Mouse (Mus musculus) monocyte, adult 5-6 weeks (primary cell): ENCODE data around the gene Olfr382. TPM values are rescaled to one million over a fixed set of nuclear protein-coding genes. Genes with fewer than 3 reads are reported as not detected.
"Not testable (repeated sequence)": the region's sequence is repeated elsewhere in the genome, so short reads cannot be mapped to it uniquely, and the experiment has no call there.

Source experiments
- ATAC-seq: fragments of 153-309, 156-312 bp; replicated peaks from 2 replicates; pipeline ENCODE4 v1.8.0; 2017; ENCODE audit warnings: mild to moderate bottlenecking; ENCODE audit not compliant: low TSS enrichment, insufficient number of reproducible peaks, severe bottlenecking, poor library complexity, low FRiP score
- total RNA-seq: library from RNA; stranded (forward); fragments of 200-1000, 200-491, 200-594 nt; gene quantifications from 3 replicates; pipeline ENCODE4 v1.2.3, GENCODE M21; 2017

Olfr382 gene
- not detected in 3 replicates for total RNA-seq

DNA sequence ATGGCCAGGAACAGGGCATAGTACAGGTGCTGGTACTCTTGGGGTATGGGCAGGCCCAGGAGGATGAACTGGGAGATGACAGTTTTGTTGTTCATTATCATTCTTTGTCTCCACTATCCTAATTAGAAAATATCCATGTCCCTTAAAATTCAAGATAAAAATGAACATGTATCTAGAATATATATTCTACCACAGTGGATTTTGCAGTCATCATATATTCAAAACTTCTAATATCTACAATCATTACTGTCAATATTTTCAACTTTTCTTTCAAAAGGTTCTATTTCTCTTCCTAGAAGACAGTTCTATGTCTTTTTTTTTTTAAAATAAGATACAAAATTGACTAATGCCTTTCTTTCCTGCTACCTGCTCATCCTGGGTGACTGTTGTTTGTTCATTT, at the start of gene Olfr382:
Olfr382 (minus strand) TSS at position 101 of the 400 bp plus-strand sequence.
- ATAC-seq: no peak

DNA sequence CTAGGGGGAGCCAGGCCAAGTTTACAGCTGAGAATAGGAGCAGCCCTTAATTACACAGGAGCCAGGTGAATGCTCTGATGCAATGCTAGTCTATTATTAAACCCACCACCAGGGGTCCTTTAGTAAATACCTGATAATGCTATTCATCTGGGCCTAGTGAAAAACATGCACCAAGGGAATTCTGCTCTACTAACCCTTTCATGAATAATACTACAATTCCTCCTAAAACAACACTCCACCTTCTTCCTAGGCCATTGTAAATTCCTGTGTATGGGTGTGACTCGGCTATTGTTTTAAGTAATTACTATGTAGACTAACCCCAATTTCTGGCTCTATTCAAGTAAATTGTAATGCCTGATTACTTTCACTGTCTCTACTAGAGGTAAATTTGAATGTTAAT, 12.0 kb upstream of the Olfr382 start:
- not testable (repeated sequence) for ATAC-seq

DNA sequence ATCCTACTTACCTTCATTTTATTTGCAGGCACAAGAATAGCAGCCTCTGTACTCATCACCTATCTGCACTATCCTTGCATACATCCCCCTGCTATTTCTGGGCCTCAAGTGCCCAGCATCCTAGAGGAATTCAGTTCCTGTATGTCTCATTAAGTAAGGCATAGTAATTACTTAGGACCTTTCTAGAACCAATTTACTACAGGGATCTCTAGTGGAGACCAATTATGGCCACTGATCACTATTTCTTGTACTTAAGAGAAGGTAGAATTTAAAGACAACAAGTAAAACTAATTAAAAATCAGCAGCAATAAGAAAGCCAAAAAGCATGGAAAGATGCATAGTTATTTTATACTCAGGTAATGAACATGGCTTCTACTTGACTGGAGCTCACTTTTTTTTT, 25.5 kb downstream of the Olfr382 start, which contains the start of gene Olfr381:
Olfr381 (minus strand) TSS at position 101 of the 400 bp plus-strand sequence.
- no peak for ATAC-seq

Other genes with a start within 250 kb of the Olfr382 start
- not detected in 3 replicates for gene Trpv3, start 249.8 kb downstream of the Olfr382 start, total RNA-seq
- 0.49 to 12.6 TPM (median 6.0 TPM) in 3 replicates for gene Aspa, start 187.6 kb downstream of the Olfr382 start, total RNA-seq
- not detected in 3 replicates for gene Gm49340, start 187.5 kb downstream of the Olfr382 start, total RNA-seq
- not detected in 3 replicates for gene Spata22, start 187.5 kb downstream of the Olfr382 start, total RNA-seq
- gene Olfr20, start 166.4 kb downstream of the Olfr382 start, total RNA-seq: not detected in 3 replicates
- gene Olfr376, start 146.0 kb downstream of the Olfr382 start, total RNA-seq: not detected in 3 replicates
- not detected in 3 replicates for gene Olfr1, start 117.6 kb downstream of the Olfr382 start, total RNA-seq
- gene Olfr378, start 88.7 kb downstream of the Olfr382 start, total RNA-seq: not detected in 3 replicates
- not detected in 3 replicates for gene Olfr380, start 59.7 kb downstream of the Olfr382 start, total RNA-seq
- not detected in 3 replicates for gene Olfr381, start 25.6 kb downstream of the Olfr382 start, total RNA-seq
- gene Olfr385, start 75.8 kb upstream of the Olfr382 start, total RNA-seq: not detected in 3 replicates
- gene Olfr384, start 81.4 kb upstream of the Olfr382 start, total RNA-seq: not detected in 3 replicates
- gene Zfp735, start 171.6 kb upstream of the Olfr382 start, total RNA-seq: not detected in 3 replicates